Mouse (Mus musculus) lung, embryonic 16.5 days (tissue): ENCODE data around the gene Lmo7. TPM values are rescaled to one million over a fixed set of nuclear protein-coding genes. Genes with fewer than 3 reads are reported as not detected.
A peak's percentile ranks its signal among the peaks of the same experiment; 100 is the strongest.

Source experiments
- ATAC-seq: fragments of 200-750 bp; cut with Nextera tagmentation; 2 replicates; pipeline ENCODE4 v1.8.0; 2017; ENCODE audit warnings: low read depth, mild to moderate bottlenecking, moderate library complexity
- H3K27ac ChIP-seq: fragments of 300-500 bp; sonication (generic); 2 replicates; pipeline ENCODE4 v1.5.1; 2014; ENCODE audit warnings: mild to moderate bottlenecking, control low read depth, low read length
- H3K27me3 ChIP-seq: fragments of 300-500 bp; sonication (generic); 2 replicates; pipeline ENCODE4 v1.6.1; 2014; ENCODE audit warnings: low read depth, low read length, mixed read lengths; ENCODE audit not compliant: control insufficient read depth, insufficient read depth
- H3K36me3 ChIP-seq: fragments of 300-500 bp; sonication (generic); 2 replicates; pipeline ENCODE4 v1.6.1; 2014; ENCODE audit warnings: low read length; ENCODE audit not compliant: control insufficient read depth, insufficient read depth
- H3K4me1 ChIP-seq: fragments of 300-500 bp; sonication (generic); replicated peaks from 2 replicates; pipeline ENCODE4 v1.6.1; 2014; ENCODE audit warnings: low read length, mixed read lengths; ENCODE audit not compliant: control insufficient read depth, insufficient read depth
- H3K4me2 ChIP-seq: fragments of 300-500 bp; sonication (generic); 2 replicates; pipeline ENCODE4 v1.6.1; 2014; ENCODE audit warnings: low read depth, low read length, control low read depth
- H3K4me3 ChIP-seq: fragments of 300-500 bp; sonication (generic); 2 replicates; pipeline ENCODE4 v1.5.1; 2014; ENCODE audit warnings: mild to moderate bottlenecking, low read length, control low read depth
- H3K9ac ChIP-seq: fragments of 300-500 bp; sonication (generic); 2 replicates; pipeline ENCODE4 v1.6.1; 2014; ENCODE audit warnings: low read length, control low read depth
- H3K9me3 ChIP-seq: fragments of 300-500 bp; sonication (generic); 2 replicates; pipeline ENCODE4 v1.6.1; 2016; ENCODE audit warnings: low read length; ENCODE audit not compliant: control insufficient read depth
- WGBS: fragments of 180-500 bp; shearing (Covaris S2); extraction: QIAGEN DNeasy Blood & Tissue Kit; methylation state at CpG from one replicate; pipeline ENCODE4 v1.1.7; 2014; 5-methylcytosine and 5-hydroxymethylcytosine counted together
- polyA plus RNA-seq: library from polyadenylated mRNA; unstranded; fragments of >200 nt; fragmentation: Nextera tagmentation; extraction: Ambion mirVana; gene quantifications from 2 replicates; pipeline ENCODE4 v1.2.1, GENCODE M21; 2015

Lmo7 gene
- polyA plus RNA-seq, 1 experiment from 2014 or later: 46.4 TPM

- H3K27me3 ChIP-seq: no peaks in the 10 kb centered on the region
- no peak overlapping the region for H3K27ac ChIP-seq
- no peak overlapping the region for H3K4me3 ChIP-seq
- no peak overlapping the region for H3K9ac ChIP-seq
- no peaks in the 10 kb centered on the region for H3K4me1 ChIP-seq
- H3K4me2 ChIP-seq: no peak overlapping the region
- WGBS: 31% methylated on average over 4 of the region's 4 CpGs
- H3K36me3 ChIP-seq: no peaks in the 10 kb centered on the region
- no peaks in the 10 kb centered on the region for H3K9me3 ChIP-seq
- no peak for ATAC-seq
These were observed 46.8 kb downstream of the Lmo7 start for GRCm38 (mm10) chr14:101776296-101777128.

- peak; percentile 5; the same call in 1 of the 2 replicates for ATAC-seq
- Histone ChIP-seq H3K9ac (no peak overlapping the region), H3K4me3 (no peak overlapping the region), H3K27ac (no peak overlapping the region), H3K36me3 (no peaks in the 10 kb centered on the region), H3K4me1 (no peaks in the 10 kb centered on the region), H3K4me2 (no peak overlapping the region), H3K27me3 (no peaks in the 10 kb centered on the region), H3K9me3 (no peaks in the 10 kb centered on the region)
- 65% methylated on average over 3 of the region's 3 CpGs for WGBS
These were observed 47.4 kb downstream of the Lmo7 start for GRCm38 (mm10) chr14:101777129-101777493.

GRCm38 (mm10) chr14:101778426-101778825 lies 48.7 kb downstream of the Lmo7 start:
- Histone ChIP-seq H3K9ac (no peak overlapping the region), H3K36me3 (no peaks in the 10 kb centered on the region), H3K27ac (no peak overlapping the region), H3K9me3 (no peaks in the 10 kb centered on the region), H3K27me3 (no peaks in the 10 kb centered on the region), H3K4me1 (no peaks in the 10 kb centered on the region), H3K4me2 (no peak overlapping the region), H3K4me3 (no peak overlapping the region)
- WGBS: 93% methylated on average over 3 of the region's 3 CpGs
- no peak for ATAC-seq

GRCm38 (mm10) chr14:101780016-101780415 lies 50.3 kb downstream of the Lmo7 start:
- no peak overlapping the region for H3K9ac ChIP-seq
- no peaks in the 10 kb centered on the region for H3K27me3 ChIP-seq
- no peak for ATAC-seq
- WGBS: 81% methylated on average over 10 of the region's 10 CpGs
- no peak overlapping the region for H3K27ac ChIP-seq
- no peaks in the 10 kb centered on the region for H3K4me1 ChIP-seq
- no peak overlapping the region for H3K4me2 ChIP-seq
- no peaks in the 10 kb centered on the region for H3K36me3 ChIP-seq
- H3K9me3 ChIP-seq: no peaks in the 10 kb centered on the region
- H3K4me3 ChIP-seq: no peak overlapping the region

GRCm38 (mm10) chr14:101781219-101781618 lies 51.5 kb downstream of the Lmo7 start:
- no peak overlapping the region for H3K4me2 ChIP-seq
- H3K4me1 ChIP-seq: no peaks in the 10 kb centered on the region
- no peaks in the 10 kb centered on the region for H3K36me3 ChIP-seq
- no peaks in the 10 kb centered on the region for H3K27me3 ChIP-seq
- H3K9me3 ChIP-seq: no peaks in the 10 kb centered on the region
- no peak overlapping the region for H3K9ac ChIP-seq
- no peak overlapping the region for H3K27ac ChIP-seq
- no peak overlapping the region for H3K4me3 ChIP-seq
- 77% methylated on average over 11 of the region's 11 CpGs for WGBS
- ATAC-seq: no peak

GRCm38 (mm10) chr14:101781943-101782510 lies 52.3 kb downstream of the Lmo7 start:
- Histone ChIP-seq H3K4me2 (no peak overlapping the region), H3K27ac (no peak overlapping the region), H3K9me3 (no peaks in the 10 kb centered on the region), H3K27me3 (no peaks in the 10 kb centered on the region), H3K36me3 (no peaks in the 10 kb centered on the region), H3K4me3 (no peak overlapping the region), H3K4me1 (no peaks in the 10 kb centered on the region), H3K9ac (no peak overlapping the region)
- peak; percentile 44; the same call in 1 of the 2 replicates for ATAC-seq
- 10% methylated on average over 3 of the region's 3 CpGs for WGBS

- peak; percentile 37 for ATAC-seq
- Histone ChIP-seq H3K4me3 (no peak overlapping the region), H3K9ac (no peak overlapping the region), H3K4me1 (peaks cover 4% of the 10 kb centered on the region), H3K4me2 (no peak overlapping the region), H3K36me3 (no peaks in the 10 kb centered on the region), H3K9me3 (no peaks in the 10 kb centered on the region), H3K27ac (peak overlapping the region; percentile 24; the same call in 1 of the 2 replicates), H3K27me3 (no peaks in the 10 kb centered on the region)
- WGBS: 67% methylated on average over 3 of the region's 3 CpGs
These were observed 54.7 kb downstream of the Lmo7 start for GRCm38 (mm10) chr14:101784315-101784945.

GRCm38 (mm10) chr14:101787903-101788302 lies 58.1 kb downstream of the Lmo7 start:
- Histone ChIP-seq H3K36me3 (no peaks in the 10 kb centered on the region), H3K4me3 (no peak overlapping the region), H3K27ac (peak overlapping the region; percentile 64), H3K4me1 (peaks cover 4% of the 10 kb centered on the region), H3K9me3 (no peaks in the 10 kb centered on the region), H3K9ac (0 out of 2 replicates have a peak overlapping the region, but pooled peaks have one; percentile 19), H3K27me3 (no peaks in the 10 kb centered on the region), H3K4me2 (no peak overlapping the region)
- ATAC-seq: peak; percentile 76
- WGBS: 52% methylated on average over 5 of the region's 5 CpGs

GRCm38 (mm10) chr14:101788475-101788874 lies 58.7 kb downstream of the Lmo7 start:
- no peak for ATAC-seq

More at GRCm38 (mm10) chr14:101788475-101788874, 58.7 kb downstream of the Lmo7 start:
- no peak overlapping the region for H3K9ac ChIP-seq
- no peaks in the 10 kb centered on the region for H3K9me3 ChIP-seq
- H3K4me3 ChIP-seq: no peak overlapping the region
- peaks cover 4% of the 10 kb centered on the region for H3K4me1 ChIP-seq
- H3K27me3 ChIP-seq: no peaks in the 10 kb centered on the region
- no peak overlapping the region for H3K4me2 ChIP-seq
- 40% methylated on average over 3 of the region's 6 CpGs for WGBS
- H3K27ac ChIP-seq: no peak overlapping the region
- H3K36me3 ChIP-seq: no peaks in the 10 kb centered on the region
